Mouse (Mus musculus) granulocyte monocyte progenitor cell, adult 5-6 weeks (primary cell): ENCODE data around the gene Lzts2. TPM values are rescaled to one million over a fixed set of nuclear protein-coding genes. Genes with fewer than 3 reads are reported as not detected.

Experiments
- ATAC-seq: replicated peaks from 2 replicates; pipeline ENCODE4 v1.8.0; 2016; ENCODE audit warnings: mild to moderate bottlenecking, moderate TSS enrichment, inconsistent platforms; ENCODE audit not compliant: poor library complexity, severe bottlenecking
- total RNA-seq, 2 experiments: library from RNA; stranded (forward) in 1 of 2; stranded (reverse) in 1 of 2; fragments of 200-712, 200-1000 nt in 1 of 2; fragments of >200 nt in 1 of 2; fragmentation: Nextera tagmentation in 1 of 2; gene quantifications; 2 replicates each; pipeline ENCODE4 v1.2.3; 2014 to 2017

Lzts2 gene
- total RNA-seq, 2 experiments from 2014 or later, result 7.9 to 9.9 TPM

DNA sequence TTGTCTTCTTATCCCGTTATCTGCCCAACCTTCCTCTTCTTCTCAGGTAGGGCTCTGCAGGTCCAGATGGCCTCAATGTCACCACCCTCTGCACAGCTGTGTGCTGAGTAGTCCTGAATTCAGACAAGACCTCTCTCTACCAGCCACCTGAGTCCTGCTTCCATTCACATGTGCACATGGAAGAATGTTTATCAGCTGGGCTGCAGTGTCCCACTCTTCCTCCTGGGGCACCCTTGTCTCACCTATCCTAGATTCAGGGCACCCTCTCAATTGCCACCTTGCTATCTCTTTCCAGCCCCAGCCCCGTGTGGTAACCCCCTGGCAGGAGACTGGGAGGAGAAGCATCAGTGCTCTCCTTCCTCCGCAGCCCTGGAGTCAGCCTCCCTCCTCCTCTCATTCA is 11.9 kb upstream of the Lzts2 start:
- ATAC-seq, result no peak

DNA sequence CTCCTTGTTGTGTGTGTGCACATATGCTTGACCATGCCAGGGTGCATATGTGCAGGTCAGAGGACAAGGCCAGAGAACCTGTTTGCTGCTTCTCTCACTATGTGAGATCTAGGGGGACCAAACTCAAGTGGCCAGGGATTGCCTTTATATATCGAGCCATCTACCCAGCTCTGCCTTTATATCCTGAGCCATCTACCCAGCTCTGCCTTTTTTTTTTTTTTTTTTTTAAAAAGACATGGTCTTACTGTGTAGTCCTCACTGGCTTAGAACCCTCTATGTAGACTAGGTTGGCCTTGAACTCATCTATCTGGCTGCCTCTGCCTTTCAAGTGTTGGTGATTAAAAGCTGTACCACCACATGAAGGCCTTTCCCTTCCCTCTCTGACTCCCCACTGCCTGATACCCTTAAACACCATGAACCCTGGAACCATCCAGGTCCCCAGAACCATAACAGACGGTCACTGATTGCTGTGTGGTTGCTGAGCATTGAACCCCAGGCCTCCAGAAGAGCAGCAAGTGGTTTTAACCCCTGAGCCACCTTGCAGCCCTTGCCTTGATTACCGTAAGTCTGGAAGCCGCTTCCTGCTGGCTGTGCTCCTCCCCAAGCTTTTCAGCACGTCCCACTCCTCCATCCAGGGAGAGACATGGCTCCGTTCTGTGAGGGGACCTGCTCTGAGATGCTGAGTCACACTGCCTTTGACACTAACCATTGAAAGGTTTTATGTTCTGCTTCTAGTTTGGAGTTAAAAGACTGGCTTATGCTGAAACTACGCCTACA is 10.3 kb upstream of the Lzts2 start:
- ATAC-seq, result no peak

DNA sequence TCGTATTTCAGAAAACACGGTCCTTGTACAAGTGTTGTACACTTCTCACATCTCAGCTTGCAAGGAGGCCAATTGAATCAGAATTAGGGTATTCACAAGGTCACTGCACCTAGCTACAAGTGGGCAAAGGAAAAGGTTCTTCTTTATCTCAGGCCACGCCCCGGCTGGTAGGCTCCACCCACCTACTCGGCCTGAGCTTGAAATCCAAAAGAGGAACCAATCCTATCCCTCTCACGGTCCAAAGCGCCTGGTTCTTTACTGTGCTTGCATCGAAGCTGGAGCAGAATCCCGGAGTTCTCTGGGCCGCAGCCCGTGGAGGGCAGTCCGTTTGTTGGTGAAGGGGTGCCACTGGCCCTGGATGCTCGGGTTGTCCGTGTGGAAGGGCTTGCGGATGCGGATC is 8.8 kb upstream of the Lzts2 start, which contains the start of gene Twnk:
Gene Twnk (plus strand): TSS at position 220 of the 400 bp plus-strand sequence.
- ATAC-seq, result peak; percentile 69

DNA sequence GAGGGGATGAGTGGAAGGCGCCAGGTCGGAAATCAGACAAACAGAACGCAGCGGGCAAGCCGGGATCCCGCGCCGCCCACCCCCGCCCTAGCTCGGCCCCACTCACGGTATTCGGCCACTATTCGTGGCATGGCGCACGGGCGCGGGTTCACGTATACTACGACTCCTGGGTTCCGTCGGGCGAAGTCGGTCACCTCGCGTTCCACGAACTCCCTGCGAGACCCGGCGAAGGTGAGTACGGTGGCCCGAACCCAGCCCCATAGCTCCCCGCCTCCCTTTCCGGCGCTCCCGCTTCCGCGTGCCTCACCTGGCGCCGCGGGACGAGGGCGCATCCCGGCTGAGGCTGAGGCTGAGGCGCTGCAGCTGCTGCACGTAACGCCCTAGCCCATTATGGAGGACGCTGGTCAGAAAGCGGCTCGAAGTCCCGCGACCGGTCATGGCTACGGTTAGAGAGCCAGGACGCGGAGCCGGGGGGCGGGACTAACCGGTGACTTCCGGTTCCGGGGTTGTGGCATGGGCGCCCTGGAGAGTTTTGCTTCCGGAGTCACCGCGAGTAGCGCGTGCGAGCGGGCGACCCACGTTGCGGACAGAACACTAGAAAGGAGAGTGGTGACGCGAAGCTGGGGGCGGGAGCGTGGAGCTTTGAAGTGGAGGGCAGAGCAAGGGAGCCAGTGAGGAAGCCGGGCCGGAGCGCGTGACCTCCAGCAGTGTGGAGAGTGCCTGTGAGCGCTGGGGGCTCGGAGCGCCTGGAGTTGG is 8.1 kb upstream of the Lzts2 start, which contains the start of gene Mrpl43:
Gene Mrpl43 (minus strand): TSS at position 486 of the 756 bp plus-strand sequence.
- peak; percentile 89 for ATAC-seq

DNA sequence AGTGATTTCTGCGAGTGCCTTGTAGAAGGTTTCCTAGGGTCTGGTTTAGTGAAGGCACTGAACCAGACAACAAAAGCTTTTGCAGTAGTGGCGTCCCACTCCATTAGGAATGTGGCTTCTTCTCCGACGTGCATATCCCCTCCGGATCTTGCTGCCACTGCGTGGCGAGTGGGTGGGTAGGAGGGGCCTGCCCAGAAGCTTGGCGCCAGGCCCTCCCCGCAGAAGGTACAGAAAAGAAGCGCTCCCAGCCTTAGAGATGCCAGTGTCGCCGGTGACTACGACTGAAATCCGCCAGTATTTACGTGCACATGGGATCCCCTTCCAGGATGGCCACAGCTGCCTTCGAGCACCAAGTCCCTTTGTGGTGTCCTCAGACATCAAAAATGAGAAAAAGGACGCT is 7.2 kb upstream of the Lzts2 start:
- ATAC-seq, result no peak

DNA sequence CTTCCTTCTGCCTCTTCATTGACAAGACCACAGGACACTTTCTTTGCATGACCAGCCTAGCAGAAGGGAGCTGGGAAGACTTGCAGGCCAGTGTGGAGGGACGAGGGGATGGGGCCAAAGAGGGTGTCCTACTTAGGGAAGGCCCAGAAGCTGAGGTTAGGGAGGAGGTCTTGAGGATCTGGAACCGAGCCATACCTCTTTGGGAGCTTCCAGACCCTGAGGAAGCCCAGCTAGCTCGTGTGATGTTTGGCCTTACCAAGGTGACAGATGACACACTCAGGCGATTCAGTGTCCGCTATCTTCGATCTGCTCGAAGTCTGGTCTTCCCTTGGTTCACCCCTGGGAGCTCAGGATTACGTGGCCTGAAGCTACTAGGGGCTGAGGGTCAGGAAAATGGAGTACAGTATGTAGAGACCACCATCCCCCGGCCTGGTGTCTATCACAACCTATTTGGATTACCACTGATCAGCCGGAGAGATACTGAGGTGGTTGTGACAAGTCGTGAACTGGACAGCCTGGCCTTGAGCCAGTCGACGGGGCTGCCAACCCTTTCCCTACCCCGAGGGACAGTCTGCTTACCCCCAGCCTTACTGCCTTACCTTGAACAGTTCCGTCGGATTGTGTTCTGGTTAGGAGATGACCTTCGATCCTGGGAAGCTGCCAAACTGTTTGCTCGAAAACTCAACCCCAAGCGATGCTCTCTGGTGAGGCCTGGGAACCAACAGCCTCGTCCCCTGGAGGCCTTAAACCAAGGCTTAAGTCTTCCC is 6.6 kb upstream of the Lzts2 start:
- ATAC-seq, result no peak

DNA sequence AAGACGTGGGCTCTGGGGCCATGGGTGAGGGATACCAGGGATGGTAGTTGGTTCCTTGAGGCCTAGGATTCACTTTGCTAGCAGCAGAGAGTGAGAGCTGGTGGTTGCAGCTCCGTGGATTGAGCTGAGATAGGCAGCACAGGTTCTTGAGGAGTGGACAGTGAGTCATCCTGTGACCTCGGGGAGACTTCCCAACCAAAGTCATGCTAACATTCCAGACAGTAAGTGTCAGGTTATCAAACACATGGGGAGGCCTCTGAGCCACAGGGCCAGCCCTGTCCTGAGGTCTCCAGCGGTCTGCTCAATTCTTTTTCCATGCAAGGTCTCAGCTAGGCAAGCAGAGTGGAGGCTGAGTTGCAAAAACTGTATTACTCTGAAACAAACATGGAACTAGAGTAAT is 3.6 kb upstream of the Lzts2 start:
- ATAC-seq, result no peak

DNA sequence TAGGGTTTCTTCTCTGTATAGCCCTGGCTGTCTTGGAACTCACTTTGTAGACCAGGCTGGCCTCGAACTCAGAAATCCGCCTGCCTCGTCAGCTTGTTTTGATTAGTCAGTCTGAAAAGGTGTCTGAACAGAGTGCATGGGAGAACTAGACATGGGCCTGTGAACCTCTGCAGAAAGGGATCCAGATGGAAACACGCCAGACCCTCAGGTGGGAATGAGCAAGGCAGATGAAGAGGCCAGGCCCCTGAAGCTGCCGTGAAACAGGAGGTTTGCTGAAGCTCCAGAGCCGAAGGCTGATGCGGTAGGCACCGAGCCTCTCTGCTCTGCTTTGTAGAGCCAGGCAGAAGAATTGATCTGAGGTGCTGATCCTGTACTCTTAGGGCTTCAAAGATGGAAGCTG is 2.0 kb upstream of the Lzts2 start:
- ATAC-seq, result no peak

DNA sequence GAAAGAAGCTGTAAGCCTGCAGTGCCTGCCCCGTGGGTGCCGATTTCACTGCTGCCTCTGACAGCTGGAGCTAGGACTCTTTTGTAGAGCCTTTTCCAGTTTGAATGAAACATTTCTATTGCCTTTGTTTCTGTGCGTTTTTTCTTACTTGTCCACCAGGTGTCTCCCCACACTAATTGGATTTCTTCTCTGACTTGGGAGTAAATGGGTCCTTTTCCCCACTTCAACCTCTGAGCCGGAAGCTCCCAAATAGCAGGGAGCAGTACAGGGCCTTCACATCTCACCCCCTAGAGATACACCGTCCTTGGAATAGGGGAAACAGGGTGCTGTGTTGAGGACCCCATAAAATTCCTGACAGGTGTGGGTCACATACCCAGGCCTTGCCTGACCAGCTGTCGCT is 1.6 kb upstream of the Lzts2 start:
- no peak for ATAC-seq

DNA sequence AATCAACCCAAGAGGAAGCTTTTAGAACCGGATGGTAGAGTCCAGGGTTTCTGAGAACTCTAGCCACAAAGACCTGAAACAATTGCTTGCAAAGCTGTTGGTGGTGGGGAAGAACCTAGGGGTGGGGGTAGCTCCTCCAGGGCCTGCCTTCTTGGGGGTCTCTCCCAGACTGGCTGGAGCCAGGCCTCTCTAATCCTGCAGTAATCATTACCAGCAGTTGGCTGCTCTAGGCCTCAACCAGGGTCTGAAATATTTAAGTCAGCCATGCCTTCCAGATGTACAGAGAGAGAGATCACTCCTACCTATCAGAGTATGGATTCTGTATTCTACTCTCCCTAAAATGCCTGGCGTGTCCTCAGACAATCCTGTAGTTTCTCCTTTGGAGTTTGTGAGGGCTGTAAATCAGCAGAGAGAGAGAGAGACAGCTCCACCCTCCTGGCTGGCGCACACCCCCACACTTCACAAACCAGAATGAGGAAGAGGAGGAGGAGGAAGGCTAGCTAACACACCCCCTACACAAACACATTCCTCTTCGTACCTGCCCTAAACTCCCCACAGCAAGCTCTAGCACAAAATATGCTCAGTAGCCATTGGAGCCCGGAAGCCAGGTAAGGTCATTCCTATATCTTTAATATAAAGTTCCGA is 511 bp upstream of the Lzts2 start:
- no peak for ATAC-seq

DNA sequence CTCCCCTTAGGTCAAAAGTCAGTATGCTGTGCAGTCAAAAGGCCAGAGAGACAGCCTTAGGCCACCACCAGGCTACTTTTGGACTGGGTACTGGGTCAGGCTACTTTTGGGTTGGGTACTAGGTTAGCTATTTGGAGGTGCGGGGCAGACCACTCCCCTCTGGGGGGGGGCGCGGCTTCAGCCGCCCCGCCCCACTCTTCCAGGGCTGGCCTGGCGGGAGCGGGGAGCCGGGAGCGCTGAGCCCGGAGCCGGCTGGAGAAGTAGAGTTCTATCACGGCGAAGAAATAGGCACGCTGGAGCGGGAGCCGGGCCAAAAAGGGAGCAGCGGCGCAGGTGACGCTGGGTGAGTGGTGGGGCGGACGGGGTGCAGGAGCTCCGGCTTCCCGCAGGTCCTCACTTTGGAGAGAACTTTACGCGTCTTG is 778 bp downstream of the Lzts2 start:
- ATAC-seq, result peak; percentile 14

DNA sequence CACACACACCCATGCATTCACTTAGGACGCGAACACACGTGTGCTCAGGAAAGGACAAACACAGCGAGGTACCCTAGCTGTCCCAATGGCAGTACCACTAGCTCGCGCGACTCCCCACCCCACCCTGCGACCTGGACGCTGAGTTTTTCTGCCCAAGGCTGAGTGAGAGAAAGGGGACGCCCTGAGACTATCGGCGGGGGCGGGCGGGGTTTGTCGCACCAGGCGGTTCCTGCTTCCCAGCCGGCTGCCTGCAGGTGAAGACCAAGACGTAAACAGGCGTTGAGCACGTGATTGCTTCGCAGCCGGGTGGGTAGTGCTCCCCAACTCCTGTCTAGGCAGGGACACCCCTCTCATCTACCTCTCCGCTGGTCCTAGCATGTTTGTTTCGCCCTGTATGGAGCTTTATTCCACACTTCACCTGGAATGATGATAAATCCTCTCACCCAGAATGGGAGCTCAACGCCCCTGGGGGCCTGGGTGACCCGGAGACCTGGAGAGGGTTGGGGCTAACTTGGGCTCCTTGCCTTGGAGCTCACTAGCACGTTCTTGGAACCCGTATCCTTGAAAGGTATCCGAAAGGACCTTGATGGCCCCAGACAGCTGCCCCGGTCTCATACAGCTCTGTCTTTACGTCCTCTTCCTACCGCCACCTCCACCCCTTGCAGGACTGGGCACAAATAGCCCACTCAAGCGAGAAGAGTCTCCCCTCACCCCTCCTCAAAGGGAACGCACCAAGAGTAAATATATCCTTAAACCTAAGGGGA is 1.5 kb downstream of the Lzts2 start:
- peak; percentile 16; the same call in 1 of the 2 replicates for ATAC-seq

DNA sequence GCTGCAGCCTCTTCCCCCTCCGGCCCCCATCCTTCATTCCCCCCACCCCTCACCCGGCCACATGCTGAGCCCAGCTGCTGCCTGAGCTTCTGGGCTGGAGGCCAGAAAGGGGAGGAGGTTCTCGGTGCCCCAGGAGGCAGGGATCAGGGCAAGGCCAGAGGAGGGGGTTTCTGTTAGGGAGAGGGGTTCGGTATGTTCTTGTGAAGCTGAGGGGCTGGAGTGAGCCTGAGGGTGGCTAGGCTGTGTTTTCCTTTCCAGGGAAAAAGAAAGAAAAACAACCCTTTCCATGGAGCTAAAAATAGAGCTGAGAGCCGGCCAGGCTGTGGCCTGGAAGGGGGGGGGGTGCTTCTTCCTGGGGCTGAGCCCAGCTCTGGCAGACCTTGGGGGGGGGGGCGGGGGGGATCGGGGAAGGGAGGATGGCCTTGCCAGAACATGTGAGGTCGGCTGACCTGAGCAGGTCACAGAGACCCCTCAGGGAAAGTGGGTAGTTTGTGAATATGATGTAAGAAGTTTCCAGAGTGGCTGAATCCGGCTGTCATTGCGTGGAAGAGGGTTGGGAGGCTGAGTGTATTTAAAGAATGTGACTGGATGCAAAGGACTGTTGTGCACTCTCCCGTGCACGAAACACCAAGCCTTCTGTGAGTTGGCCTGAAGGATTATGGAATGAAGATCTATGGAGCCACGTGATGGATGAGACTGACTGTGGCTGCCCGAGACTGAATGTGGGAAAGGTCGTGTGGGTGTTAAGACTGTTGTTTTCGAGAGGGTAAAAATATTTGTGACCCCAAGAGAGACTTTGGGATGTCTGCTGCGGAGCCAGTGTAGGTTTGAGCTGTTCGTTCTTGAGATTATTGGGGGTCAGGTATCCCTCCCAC is 2.4 kb downstream of the Lzts2 start:
- ATAC-seq, result 0 out of 2 replicates have a peak, but pooled peaks have one; percentile 15

DNA sequence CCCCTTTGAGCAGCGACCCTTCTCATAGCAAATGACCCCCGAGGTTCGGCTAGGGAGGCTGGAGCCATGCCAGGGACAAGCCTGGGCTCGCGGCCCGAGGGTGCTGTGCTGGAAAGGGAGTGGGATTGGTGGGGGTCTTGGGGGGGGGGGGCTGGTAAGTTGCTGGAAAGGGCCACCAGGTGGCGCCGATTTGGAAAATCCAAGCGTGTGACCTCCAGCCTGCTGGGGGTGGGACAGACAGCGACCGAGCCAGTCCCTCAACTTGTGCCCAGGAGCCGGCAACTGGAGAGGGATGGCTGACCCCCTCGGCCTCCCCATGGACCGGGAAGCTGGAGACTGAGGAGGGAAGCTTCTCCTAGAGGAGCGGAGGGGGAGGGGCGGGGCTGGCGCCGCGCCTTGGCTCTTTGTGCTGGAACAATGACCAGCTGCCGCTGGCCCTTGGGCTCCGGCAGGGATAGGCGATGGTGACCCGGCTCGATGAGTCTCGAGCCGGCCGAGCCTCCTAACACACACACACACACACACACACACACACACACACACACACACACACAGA is 3.1 kb downstream of the Lzts2 start:
- ATAC-seq, result no peak

DNA sequence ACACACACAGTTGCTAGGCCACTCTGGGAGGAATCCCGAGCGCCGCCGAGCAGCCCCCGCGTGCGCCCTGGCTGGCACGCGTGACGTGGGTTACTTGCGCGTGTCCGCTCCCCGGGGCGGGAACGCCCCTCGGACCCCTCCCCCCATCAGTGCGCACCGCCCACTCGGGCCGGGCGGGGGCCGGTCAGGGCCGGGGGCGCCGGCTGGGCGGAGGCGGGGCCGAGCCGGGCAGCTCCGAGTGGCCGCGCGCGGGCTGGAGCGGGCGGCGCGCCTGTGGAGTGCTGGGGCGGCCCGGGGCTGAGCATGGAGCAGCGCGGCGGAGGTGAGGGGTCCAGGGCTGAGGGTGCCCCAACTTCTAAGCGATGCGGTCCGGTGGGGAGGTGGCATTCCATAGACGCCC is 3.7 kb downstream of the Lzts2 start:
- peak; percentile 42 for ATAC-seq

DNA sequence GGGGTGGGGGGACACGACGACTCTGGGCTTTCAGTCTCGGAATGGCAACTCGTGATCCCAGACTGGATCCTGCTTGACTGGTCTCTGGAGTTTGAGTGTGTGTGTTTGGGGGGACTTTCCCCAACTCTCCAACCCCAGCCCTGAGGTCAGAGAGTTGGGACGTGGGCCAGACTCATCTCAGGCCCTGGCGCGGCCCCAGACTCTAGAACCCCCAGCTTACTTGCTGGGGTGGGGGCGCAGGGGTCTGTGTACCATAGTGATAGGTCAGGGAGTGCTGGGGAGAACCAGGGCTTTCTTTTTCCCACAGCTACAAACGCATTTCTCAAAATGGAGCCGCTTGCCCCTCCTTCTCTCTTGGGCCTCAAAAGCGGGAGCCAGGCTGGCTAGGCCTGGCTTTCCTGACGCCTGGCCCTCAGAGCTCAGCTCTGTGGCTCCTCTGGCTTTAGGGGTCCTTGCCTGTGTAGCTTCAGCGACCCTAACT is 4.2 kb downstream of the Lzts2 start:
- ATAC-seq, result no peak

DNA sequence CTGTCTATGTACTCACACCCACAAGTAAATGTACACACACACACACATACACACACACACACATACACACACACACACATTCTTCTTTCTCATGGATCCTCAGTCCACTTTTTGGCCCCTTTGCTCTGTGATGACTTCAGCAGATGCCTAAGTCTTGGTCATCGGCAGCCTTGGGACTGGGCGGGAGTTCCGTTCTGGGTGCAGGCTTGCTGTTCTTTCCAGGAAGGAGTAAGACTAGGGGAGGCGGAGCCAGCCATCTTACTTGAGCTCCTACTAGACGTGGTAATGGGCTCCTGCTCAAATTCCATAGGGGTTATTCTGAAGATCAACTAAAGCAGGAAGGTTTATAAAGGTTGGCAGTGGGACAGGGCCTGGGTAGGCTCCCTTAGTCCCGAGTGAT is 6.1 kb downstream of the Lzts2 start:
- no peak for ATAC-seq

DNA sequence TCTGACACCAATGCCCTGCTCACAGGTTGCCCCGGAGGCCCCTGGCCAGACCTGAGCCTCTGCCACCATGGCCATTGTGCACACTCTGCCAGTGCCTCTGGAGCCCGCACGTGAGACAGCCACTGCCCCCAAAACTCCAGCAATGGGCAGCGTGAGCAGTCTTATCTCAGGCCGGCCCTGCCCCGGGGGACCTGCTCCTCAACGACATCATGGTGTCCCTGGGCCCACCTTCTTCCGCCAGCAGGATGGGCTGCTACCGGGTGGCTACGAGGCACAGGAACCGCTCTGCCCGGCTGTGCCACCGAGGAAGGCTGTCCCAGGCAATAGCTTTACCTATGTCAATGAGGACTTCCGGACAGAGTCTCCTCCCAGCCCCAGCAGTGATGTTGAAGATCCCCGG is 7.1 kb downstream of the Lzts2 start:
- ATAC-seq, result no peak
